Mouse (Mus musculus): ENCODE measurements around the gene Cnih3.

The Cnih3 gene

DNA sequence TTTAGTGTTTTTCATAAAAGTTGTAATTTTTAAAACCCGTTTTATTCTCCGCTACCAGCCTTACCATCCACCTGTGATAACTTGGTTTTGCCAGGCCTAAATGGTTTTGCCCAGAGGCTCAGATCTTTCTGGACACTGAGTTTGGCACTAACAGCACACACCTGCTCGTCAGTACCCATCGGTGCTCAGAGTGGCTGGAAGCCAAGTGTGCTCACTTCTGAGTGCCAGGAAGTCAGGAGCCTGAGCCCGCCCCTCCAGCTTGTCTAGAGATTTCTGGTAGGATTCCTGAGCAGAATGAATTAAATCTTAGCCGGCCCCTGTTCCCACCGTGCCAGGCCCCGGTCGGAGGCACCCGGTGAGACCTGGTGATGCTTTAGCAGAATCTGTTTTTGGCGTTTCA is 54.9 kb downstream of the Cnih3 start:
- no peak for DNase-seq

DNA sequence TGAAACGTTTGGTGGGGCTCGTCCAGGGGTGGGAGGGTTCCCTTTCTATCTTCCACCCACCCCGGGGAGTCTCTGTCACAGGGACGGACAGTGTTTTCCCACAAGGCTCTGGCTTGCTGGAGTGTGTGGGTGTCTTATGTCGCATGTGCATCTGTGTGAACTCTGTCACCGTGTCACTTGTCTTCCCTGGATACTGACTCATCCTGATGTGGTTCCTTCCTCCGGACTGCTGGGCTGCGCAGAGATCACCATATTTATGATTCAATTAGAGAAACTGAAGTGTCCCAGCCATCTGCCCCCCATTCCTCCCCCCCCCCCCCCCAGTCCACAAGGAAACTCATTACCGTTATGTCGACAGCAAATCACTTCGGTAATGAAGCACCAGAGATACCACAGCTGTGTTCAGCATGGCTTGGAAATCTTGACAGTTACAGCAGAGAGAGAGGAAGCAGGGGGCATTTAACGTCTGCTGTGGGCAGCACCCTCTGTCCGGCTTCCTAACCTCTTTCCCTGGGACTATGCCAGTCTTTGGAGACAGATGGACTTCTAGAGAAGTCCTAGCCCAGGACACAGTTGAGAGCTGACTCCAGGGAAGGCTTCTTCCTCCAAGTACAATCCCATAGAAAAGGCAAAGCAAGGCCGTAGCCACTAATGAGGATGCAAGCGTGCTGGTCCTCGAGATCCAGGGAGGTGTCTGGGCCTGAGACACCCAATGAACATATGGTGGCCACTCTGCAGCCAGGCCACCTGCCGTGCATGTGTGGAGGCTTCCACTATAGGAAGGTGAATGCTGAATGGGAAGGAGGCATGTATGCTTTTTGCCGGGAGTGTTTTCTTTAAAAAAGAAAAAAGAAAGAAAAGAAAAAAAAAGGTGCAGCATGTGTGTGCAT is 55.9 kb downstream of the Cnih3 start:
- DNase-seq, result no peak

DNA sequence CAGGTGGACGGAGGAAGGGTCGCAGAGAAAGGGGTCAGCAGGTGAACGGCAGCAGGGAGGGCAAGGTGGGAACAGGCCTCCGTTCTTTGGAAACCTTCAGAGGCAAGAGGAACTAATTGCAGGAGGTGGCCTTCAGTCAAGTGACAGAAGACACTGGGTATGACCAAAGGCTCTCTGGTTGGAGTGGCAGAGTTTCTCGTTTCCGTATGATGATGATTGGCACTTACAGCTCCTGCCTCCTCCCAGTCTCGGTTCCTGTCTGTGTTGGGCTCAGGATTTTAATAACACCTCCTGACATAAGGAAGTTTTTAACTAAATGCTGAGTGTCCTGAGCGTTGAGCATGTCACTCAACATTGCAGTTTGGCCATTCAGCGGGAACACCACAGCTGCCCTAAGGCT is 57.3 kb downstream of the Cnih3 start:
- DNase-seq, result no peak

DNA sequence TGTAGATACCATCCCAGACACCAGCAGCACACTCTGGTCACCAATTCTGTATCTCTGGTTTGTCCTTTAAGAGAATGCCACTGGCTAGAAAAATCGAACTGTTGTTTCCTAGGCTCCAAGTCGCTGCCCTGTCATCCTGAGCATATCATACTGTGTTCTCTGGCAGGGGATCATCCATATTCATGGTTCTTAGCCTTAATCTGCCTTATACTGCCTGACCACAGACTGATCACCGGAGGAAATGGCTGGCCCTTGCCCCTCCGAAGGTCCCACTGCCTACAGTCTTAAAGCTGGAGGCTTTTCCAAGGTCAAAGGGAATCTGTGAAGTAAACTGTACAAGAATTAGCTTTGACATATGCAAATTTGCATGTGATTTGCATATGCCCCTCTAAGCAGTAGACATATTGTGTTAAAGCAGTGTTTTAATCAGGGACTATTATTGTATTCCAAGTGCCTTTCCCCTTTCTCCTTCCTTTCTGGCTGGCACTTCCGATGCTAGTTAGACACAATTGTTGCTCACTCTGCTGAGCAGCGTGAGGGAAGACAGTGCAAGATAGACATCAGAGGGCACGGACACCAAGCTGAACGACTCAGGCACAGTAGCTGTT is 58.3 kb downstream of the Cnih3 start:
- no peak for DNase-seq

DNA sequence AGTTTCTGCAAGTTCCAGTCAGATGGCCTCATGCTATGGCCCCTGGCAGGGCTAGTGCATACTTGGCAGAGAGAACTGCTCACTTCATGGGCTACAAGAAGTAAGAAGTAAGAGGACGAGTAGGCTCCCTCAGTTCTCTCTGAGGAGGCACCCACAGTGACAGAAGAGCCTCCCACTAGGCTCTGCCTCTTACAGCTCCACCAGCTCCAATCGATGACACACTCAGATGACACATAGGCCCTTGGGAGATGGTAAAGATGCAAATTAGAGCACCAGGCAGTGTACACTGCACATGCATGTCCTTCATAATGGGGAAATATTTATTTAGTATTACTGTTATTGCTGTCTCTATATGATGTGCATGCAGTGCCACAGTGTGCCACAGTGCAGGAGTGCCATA is 62.6 kb downstream of the Cnih3 start:
- DNase-seq, result no peak

DNA sequence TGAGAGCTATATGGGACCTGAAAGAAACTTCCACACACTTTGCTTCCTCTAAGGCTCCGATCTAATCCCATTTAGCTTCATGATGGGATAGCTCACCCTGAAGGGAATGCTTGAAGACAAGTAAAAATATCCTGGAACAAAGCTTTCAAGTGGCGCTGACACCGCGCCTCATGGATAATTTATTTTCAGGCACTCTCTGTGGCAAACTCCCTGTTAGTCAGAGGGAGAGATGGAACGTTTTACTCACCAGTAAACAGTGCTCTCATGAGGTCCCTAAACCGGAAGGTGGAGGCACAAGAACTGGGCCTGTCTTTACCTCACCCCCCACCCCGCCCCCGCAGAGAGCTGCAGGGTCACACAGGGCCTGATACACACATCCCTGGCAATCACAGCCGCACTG is 64.4 kb downstream of the Cnih3 start:
- DNase-seq, result no peak

DNA sequence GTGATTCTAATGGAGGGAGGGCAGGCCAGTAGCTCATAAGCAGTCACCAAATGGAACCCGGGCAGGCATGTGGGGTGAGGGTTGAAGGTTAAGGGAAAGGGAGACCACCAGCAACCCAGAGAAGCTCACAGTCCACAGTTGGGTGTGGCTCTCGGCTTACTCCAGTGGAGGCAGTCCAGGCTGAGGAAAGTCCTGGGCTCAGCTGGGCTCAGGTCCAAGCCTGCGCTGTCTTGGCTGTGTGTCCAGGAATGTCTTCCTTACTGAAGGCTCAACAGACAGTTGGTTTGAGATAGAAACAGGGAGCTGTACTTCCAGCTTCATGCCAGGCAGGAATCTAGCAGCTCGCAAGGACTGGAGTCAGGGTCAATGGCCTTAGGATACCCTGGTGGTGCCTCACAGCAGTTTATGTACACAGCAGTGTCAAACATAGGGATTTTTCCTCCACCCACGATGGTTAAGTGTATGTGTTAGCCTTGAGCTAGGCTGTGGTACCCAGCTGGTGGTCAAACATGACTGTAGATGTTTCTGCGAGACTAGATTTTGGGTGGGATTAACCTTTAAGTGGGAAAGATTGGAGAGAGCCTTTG is 65.6 kb downstream of the Cnih3 start:
- peak; percentile 55 for DNase-seq

DNA sequence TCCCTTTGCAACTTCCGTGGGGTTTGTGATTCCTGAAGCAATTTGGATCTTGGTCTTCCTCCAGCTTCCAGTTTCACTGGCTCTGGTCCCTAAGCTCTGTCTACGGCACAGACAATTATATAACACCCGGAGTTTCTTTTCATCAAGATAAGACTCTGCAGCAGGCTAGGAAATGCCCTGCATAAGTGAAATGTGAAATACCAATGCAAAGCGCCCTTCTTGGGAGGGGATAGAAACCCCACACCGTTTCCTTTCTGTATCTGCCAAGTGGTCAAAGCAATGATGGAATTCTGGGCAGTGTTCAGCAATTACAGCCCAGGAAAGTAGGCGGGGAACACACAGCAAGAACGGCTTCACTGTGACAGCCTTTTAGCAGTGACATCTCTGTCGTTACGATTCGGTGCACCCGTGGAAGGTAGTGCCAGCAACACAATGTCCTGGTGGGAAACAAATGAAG is 67.7 kb downstream of the Cnih3 start:
- DNase-seq, result no peak

DNA sequence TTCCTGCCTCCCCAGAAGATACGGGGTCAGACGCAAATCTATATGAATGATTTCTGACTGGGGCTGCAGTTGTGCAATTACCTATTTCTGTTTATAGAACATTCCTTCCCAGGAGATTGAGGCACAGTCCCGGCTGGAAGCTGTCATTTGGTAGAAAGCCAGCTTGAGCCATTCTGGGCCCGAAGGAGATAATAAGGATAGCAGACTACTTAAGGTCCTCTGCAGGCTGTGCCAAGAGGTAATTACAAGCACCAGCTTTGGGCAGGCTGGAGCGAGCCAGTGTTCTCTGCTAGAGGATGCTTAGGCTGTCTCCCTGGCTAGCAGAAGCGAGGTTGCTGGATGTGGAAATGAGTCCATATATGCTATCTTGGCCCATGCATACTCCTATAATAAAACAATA is 70.4 kb downstream of the Cnih3 start:
- DNase-seq, result no peak

DNA sequence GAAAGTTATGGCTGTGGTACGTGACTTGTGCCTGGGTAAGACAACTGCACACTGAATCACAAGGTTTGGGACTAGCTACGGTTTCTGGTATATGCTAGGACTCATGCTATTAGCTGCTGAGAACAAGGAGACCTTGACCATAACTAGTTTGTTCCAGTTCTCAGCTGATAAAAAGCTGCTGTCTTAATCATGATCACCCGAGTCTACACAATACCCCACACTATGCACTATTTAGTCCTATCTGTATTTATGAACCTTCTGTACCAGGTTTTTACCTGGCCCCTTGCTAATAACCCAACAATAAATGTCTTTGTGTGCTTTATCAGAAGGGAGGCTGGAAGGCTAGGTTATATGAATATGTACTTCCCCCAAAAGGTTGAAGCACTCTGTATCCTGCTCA is 72.5 kb downstream of the Cnih3 start:
- no peak for DNase-seq

DNA sequence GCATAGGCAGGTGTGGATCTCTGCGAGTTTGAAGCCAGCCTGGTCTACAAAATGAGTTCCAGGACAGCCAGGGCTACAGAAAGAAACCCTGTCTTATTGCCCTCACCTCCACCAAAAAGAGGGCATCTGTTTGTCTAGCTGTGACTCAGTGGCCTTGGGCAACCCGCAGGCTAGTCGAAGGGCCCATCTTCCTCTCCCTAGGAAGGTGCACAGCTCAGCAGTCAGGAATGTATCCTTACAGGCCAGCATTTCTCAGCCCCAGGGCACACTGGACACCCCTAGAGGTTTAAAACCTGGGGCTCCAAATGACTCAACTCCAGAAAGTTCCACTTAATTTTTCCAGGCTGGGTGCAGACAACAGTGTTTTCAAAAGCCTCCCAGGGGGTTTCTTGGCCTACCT is 73.0 kb downstream of the Cnih3 start:
- DNase-seq, result no peak

DNA sequence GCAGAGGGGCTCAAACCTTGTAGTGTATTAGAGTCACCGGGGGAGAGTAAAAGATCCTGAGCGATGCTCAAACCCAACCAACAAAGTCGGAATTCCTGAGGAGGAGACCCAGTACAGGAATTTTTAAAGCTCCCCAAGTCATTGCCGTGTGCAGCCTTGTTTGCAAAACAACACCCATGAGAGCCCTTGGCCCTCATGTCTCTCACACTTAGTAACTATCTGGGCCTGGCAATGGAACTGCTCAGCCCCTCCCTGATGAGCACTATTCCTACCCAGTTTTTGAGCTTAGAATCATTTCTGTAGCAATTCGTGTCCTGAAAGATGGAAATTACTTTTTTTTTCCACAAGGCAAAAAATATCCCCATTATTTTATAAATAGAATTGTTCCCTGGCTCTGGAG is 74.0 kb downstream of the Cnih3 start:
- DNase-seq, result no peak

DNA sequence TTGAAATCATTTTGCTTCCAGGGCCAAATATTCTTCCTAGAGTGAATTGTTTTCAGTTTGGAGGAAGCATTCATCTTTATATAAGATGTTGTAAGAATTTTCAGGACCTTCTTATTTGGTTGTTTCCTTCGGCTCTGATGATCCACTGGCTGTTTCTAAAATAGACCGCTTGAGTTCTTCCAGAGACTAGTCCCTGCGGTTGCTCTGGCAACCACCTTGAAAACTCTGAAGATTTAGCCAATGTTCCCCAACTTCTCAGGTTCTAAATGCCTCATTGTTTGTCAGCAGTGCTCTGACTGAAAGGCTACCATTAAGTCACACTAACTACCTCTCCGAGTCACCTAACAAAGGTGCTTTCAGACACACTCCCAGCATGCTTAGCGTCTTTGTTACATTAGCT is 80.8 kb downstream of the Cnih3 start:
- DNase-seq, result no peak

DNA sequence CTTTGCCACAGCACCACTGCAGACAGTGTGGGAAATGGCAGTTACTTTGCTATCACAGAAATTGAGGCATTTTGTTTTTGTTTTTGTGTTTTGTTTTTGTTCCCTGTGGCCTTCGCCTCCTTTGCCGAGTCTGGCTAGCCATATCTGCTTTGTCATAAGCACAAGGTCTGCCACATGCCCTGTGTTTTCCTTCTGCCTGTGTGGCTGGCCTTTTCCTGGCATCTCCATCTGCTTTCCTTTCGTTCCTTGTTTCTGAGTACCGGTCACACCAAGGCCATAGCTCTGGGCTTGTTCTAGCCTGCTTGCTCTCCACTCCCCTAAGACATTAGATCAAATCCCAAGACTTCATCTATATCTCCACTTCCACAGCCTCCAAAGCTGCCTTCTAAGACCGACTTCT is 83.0 kb downstream of the Cnih3 start:
- no peak for DNase-seq

DNA sequence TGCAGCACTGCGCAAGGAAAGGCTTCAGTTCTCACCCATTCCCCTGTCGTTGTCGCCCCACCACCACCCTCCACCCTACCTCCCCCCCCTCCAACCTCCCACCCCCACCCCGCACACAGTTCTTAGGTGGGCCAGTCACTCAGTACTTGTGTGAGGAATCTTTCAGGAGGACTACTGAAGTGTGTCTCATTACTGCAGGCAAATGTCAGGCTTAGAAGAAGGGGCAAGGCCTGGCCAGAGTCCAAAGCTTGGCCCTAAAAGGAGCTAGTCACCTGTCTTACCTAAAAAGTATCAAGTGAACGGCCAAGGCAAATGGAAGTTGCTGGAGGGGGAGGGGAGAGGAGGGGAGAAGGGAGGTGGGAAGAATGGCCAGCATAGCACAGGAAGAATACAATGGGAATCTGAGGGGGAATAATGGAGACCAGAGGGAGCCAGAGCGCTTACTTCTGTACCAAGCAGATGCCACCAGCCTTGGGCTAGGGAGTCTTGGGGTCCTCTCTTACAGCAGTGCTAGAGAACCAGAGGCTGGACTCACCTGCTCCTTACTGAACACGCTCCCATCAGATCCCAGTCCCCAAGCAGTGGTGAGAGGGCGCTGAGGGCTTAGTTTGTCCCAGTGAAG is 88.7 kb downstream of the Cnih3 start:
- peak; percentile 36 for DNase-seq

DNA sequence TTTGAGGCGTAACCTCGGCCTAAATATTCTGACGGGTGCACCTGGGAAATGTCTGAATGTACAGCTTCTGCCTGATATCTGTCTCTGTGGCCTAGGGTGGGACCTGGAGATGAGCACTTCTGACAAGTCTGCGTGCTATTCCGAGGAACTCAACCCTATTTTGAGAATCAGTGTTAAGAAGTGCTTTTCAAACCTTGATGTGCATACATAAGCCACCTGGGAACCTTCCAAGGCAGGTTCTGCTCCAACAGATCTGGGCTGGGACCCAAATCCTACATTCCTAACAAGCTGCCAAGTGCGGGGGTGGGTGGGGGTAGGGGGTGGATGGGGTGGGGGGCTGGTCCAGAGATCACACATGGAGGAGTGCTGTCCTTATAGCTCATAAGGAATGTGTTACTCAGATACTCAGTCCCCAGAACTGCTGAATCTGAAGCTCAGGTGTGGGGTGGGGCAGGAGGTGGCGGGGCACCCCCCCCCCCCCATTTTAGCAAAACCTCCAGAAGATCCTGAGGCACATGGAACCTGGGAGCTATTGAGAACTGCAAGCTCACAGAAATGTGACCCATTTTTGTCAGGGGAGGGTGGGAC is 89.3 kb downstream of the Cnih3 start:
- DNase-seq, result peak; percentile 64

DNA sequence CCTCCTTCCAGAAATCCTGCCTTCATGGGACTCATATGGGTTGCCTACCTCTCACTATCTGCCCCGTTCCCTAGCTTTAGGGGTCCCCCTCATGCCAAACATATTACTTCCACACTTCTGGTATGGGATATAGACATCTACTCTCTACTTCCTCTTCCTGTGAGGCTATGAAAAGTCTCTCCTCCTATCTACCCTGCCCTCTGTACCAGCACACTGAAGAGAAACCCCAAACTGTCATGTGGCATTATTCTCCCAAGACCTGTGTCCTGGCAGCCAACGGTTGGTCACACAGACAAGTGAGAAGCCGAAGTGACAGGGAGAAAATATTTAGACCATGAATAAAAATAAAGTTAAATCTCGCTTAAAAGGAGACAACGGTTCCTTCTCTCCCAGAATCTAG is 92.6 kb downstream of the Cnih3 start:
- no peak for DNase-seq

DNA sequence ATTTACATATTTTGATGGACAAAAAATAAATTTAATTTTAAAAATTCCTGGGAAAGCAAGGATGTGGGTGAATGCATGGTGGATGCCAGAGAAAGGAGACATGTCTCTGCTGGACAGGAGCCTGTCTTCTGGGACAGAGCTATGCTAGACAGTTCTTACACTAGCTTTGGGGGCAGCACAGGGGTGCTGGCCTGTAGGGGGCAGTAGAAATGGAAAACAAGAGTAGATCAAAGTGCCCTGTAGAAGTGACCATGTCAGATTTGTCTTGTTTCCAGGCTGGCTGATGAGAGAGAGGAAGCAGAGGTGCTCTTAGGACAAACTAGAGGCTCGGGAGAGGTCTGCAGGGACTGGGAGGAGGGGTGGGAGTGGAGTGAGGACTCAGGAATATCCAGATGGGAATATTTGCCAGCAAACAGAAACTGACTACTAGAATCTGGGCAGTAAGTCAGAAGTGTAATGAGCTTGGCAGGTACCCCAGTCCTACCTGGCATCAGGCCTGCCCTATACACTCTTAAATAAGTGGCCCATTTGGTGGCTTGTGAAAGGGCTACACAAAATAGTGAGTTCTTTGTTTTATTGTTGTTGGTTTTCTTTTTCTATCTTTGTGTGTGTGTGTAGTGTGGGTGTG is 93.3 kb downstream of the Cnih3 start:
- peak; percentile 77 for DNase-seq

DNA sequence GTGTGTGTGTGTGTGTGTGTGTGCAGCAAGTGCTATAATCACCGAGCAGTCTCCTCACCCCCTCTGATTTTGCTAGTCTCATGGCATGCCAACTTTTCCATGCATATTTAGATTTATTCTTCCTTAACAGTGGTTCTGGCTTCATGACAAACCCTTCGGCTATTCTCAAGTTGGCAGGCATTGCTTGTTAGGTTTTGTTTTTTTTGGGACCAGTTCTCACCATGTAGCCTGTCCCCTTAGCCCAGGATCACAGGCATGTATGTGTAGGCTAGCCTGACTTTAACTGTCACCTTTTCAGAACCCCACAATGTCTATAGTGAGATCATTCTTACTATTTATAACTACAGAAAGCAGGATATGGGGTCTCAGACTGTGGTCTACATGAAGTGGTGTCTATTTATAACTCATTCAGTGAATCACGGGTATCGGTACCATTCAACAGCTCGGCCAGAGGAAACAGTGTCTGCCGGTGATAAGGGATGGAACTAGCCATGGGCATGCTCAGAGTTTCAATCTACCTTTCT is 94.2 kb downstream of the Cnih3 start:
- peak; percentile 64 for DNase-seq

DNA sequence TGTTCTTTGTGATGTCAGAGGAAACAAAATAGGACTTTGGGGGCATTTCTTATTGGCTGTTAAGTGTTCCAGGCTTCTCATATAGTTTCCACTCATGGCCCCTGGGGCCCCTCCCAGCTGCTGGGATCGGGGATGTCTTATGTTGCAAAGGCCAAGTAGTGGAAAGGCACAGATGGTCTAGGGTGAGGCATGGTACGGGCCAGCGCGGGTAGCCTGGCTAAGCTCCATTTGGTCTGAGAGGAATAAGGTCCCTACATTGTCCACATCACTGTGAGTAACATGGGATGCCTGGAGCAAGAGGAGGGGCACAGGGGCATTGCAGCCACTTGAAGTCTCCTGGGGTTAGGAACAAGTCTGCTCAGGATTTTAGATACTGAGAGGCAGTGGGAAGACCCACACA is 95.1 kb downstream of the Cnih3 start:
- DNase-seq, result no peak

DNA sequence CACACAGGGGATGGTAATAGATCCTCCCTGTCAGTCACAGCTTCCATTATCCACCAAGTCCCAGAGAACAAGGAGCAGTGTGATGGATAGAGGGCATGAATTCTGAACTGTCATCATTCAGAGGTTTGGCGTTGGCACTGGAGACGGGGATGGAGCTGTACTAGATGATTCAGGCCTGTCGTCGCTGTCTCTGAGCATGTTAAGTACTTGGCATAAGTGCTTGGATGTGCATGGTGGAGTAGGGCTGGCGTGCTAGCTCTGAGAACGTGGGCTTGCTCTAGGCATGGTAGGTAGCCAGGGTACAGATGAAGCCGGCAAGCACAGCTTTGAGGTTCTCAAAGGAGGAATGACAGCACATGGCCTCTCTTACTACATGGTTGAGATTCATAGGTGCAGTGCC is 95.6 kb downstream of the Cnih3 start:
- DNase-seq, result no peak

DNA sequence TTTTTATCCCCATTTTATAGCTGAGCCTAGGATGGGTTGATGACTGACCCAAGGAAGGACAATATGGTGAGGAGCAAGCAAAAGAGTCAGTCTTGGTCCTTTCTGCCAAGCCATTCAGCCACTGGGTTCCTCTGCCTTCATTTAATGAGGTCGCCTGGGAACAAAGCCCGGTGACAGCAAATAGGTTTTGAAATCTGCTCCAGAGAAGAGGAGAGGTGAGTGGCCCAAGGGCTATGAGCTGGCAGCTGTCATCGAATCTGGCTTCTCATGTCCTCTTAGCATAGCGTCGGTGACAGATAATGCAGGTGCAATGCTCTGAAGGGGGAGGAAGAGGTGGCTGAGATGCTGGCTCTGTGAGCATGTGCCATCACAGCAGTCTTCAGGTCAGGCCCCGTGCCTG is 100.7 kb downstream of the Cnih3 start:
- DNase-seq, result no peak

DNA sequence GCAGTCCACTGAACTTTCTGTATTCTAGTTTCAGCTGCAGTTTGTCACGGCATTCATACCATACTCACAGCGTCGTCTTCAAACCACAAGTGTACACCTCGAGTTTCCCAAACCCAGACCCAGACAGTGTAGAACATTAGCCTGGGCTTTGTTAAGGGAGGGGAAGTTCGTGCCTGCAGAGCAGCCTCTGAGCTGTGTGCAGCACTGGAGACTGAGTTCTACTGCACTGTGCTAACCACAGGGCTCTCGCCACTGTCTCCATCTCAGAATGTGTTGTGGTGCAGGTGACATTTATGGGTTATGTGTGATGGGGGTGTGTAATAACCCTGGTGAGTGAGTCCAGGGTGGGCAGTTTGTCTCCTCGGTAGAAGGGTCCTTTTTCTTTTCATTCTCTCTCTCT is 104.5 kb downstream of the Cnih3 start:
- DNase-seq, result no peak

Measured in kidney, adult 18-20 months (tissue).